Mouse (Mus musculus): ENCODE results near the gene Timp3. TPM values are rescaled to one million over a fixed set of nuclear protein-coding genes. Genes with fewer than 3 reads are reported as not detected.

Timp3 gene
- polyA plus RNA-seq (2015; fragmentation: Nextera tagmentation; extraction: Ambion mirVana) = 8.4 and 10.0 TPM in 2 replicates

- Histone ChIP-seq H3K9me3 (replicated peaks) (no peaks in the 10 kb centered on the region), H3K27me3 (peaks cover 60% of the 10 kb centered on the region), H3K4me1 (replicated peaks) (peaks cover 39% of the 10 kb centered on the region), H3K4me3 (replicated peaks) (peak within 1 kb of the TSS; percentile 52), H3K4me2 (peak within 1 kb of the TSS; percentile 75), H3K27ac (no peak within 1 kb of the TSS), H3K36me3 (no peaks in the 10 kb centered on the region), H3K9ac (peak within 1 kb of the TSS; percentile 49)
- no peak for DNase-seq
- peak; percentile 55 for ATAC-seq (ENCODE audit: low read depth)
- 2% methylated on average over 56 of the region's 65 CpGs for WGBS (ENCODE audit: insufficient replicate concordance)
Measured at GRCm38 (mm10) chr10:86300293-86301116, at the start of gene Timp3. Gene Timp3, plus strand, starts transcription at chr10:86300372.

GRCm38 (mm10) chr10:86256221-86256620 lies 44.0 kb upstream of the Timp3 start:
- Histone ChIP-seq H3K27me3 (no peaks in the 10 kb centered on the region), H3K9ac (no peak overlapping the region), H3K27ac (no peak overlapping the region), H3K36me3 (no peaks in the 10 kb centered on the region), H3K9me3 (replicated peaks) (no peaks in the 10 kb centered on the region), H3K4me3 (replicated peaks) (no peak overlapping the region), H3K4me1 (replicated peaks) (no peaks in the 10 kb centered on the region), H3K4me2 (no peak overlapping the region)
- DNase-seq = no peak
- ATAC-seq (ENCODE audit: low read depth) = no peak
- 43% methylated on average over 4 of the region's 4 CpGs for WGBS (ENCODE audit: insufficient replicate concordance)

GRCm38 (mm10) chr10:86257045-86257444 lies 43.1 kb upstream of the Timp3 start:
- Histone ChIP-seq H3K36me3 (no peaks in the 10 kb centered on the region), H3K27ac (no peak overlapping the region), H3K4me3 (replicated peaks) (no peak overlapping the region), H3K27me3 (no peaks in the 10 kb centered on the region), H3K9ac (no peak overlapping the region), H3K9me3 (replicated peaks) (no peaks in the 10 kb centered on the region), H3K4me2 (no peak overlapping the region), H3K4me1 (replicated peaks) (no peaks in the 10 kb centered on the region)
- ATAC-seq (ENCODE audit: low read depth) = no peak
- no peak for DNase-seq
- 57% methylated on average over 3 of the region's 3 CpGs for WGBS (ENCODE audit: insufficient replicate concordance)

GRCm38 (mm10) chr10:86258046-86258445 lies 42.1 kb upstream of the Timp3 start:
- no peak overlapping the region for H3K4me2 ChIP-seq
- H3K4me3 ChIP-seq (replicated peaks) = no peak overlapping the region
- H3K27me3 ChIP-seq = no peaks in the 10 kb centered on the region

GRCm38 (mm10) chr10:86258992-86259391 lies 41.2 kb upstream of the Timp3 start:
- Histone ChIP-seq H3K36me3 (no peaks in the 10 kb centered on the region), H3K9ac (no peak overlapping the region), H3K27ac (no peak overlapping the region), H3K27me3 (no peaks in the 10 kb centered on the region), H3K4me1 (replicated peaks) (no peaks in the 10 kb centered on the region), H3K9me3 (replicated peaks) (no peaks in the 10 kb centered on the region), H3K4me3 (replicated peaks) (no peak overlapping the region), H3K4me2 (no peak overlapping the region)
- WGBS (ENCODE audit: insufficient replicate concordance) = 67% methylated on average over 3 of the region's 3 CpGs
- ATAC-seq (ENCODE audit: low read depth) = no peak
- DNase-seq = no peak

More at GRCm38 (mm10) chr10:86258046-86258445, 42.1 kb upstream of the Timp3 start:
- Histone ChIP-seq H3K9me3 (replicated peaks) (no peaks in the 10 kb centered on the region), H3K9ac (no peak overlapping the region), H3K27ac (no peak overlapping the region), H3K4me1 (replicated peaks) (no peaks in the 10 kb centered on the region), H3K36me3 (no peaks in the 10 kb centered on the region)
- WGBS (ENCODE audit: insufficient replicate concordance) = 59% methylated on average over 4 of the region's 4 CpGs
- DNase-seq (no peak), ATAC-seq (ENCODE audit: low read depth) (no peak)

- no peak for DNase-seq
- H3K27ac ChIP-seq = no peak overlapping the region
- H3K36me3 ChIP-seq = no peaks in the 10 kb centered on the region
- H3K4me3 ChIP-seq (replicated peaks) = no peak overlapping the region
- no peaks in the 10 kb centered on the region for H3K27me3 ChIP-seq
- no peak overlapping the region for H3K4me2 ChIP-seq
- no peak overlapping the region for H3K9ac ChIP-seq
- no peaks in the 10 kb centered on the region for H3K4me1 ChIP-seq (replicated peaks)
- no peaks in the 10 kb centered on the region for H3K9me3 ChIP-seq (replicated peaks)
- WGBS (ENCODE audit: insufficient replicate concordance) = 61% methylated on average over 2 of the region's 2 CpGs
- ATAC-seq (ENCODE audit: low read depth) = no peak
Measured at GRCm38 (mm10) chr10:86261725-86262124, 38.4 kb upstream of the Timp3 start.

GRCm38 (mm10) chr10:86264618-86265017 lies 35.6 kb upstream of the Timp3 start:
- ATAC-seq (ENCODE audit: low read depth) (no peak), DNase-seq (no peak)
- 57% methylated on average over 9 of the region's 9 CpGs for WGBS (ENCODE audit: insufficient replicate concordance)
- Histone ChIP-seq H3K36me3 (no peaks in the 10 kb centered on the region), H3K4me3 (replicated peaks) (no peak overlapping the region), H3K4me2 (no peak overlapping the region), H3K9me3 (replicated peaks) (no peaks in the 10 kb centered on the region), H3K9ac (no peak overlapping the region), H3K4me1 (replicated peaks) (no peaks in the 10 kb centered on the region), H3K27ac (no peak overlapping the region), H3K27me3 (no peaks in the 10 kb centered on the region)

- H3K27ac ChIP-seq = no peak overlapping the region
- no peak for DNase-seq
- WGBS (ENCODE audit: insufficient replicate concordance) = 36% methylated on average over 3 of the region's 3 CpGs
Measured at GRCm38 (mm10) chr10:86270254-86270653, 29.9 kb upstream of the Timp3 start.

GRCm38 (mm10) chr10:86272826-86273225 lies 27.3 kb upstream of the Timp3 start:
- Histone ChIP-seq H3K36me3 (no peaks in the 10 kb centered on the region), H3K4me2 (no peak overlapping the region), H3K9me3 (replicated peaks) (no peaks in the 10 kb centered on the region), H3K4me1 (replicated peaks) (no peaks in the 10 kb centered on the region), H3K27ac (no peak overlapping the region), H3K27me3 (no peaks in the 10 kb centered on the region), H3K4me3 (replicated peaks) (no peak overlapping the region), H3K9ac (no peak overlapping the region)
- no peak for ATAC-seq (ENCODE audit: low read depth)
- no peak for DNase-seq
- WGBS (ENCODE audit: insufficient replicate concordance) = 69% methylated on average over 3 of the region's 3 CpGs

More at GRCm38 (mm10) chr10:86270254-86270653, 29.9 kb upstream of the Timp3 start:
- Histone ChIP-seq H3K27me3 (no peaks in the 10 kb centered on the region), H3K36me3 (no peaks in the 10 kb centered on the region), H3K9me3 (replicated peaks) (no peaks in the 10 kb centered on the region), H3K9ac (no peak overlapping the region), H3K4me2 (no peak overlapping the region), H3K4me1 (replicated peaks) (no peaks in the 10 kb centered on the region), H3K4me3 (replicated peaks) (no peak overlapping the region)
- ATAC-seq (ENCODE audit: low read depth) = no peak

- no peak for DNase-seq
- H3K9ac ChIP-seq = no peak overlapping the region
- 0 out of 2 replicates have a peak, but pooled peaks have one; percentile 58 for ATAC-seq (ENCODE audit: low read depth)
- H3K4me1 ChIP-seq (replicated peaks) = no peaks in the 10 kb centered on the region
- no peak overlapping the region for H3K4me3 ChIP-seq (replicated peaks)
- no peak overlapping the region for H3K4me2 ChIP-seq
- 17% methylated on average over 19 of the region's 19 CpGs for WGBS (ENCODE audit: insufficient replicate concordance)
- H3K27me3 ChIP-seq = no peaks in the 10 kb centered on the region
- no peaks in the 10 kb centered on the region for H3K9me3 ChIP-seq (replicated peaks)
- H3K36me3 ChIP-seq = no peaks in the 10 kb centered on the region
- no peak overlapping the region; the same call in 1 of the 2 replicates for H3K27ac ChIP-seq
Measured at GRCm38 (mm10) chr10:86273410-86274191, 26.6 kb upstream of the Timp3 start.

- no peak overlapping the region for H3K4me2 ChIP-seq
- no peak overlapping the region for H3K9ac ChIP-seq
- ATAC-seq (ENCODE audit: low read depth) (no peak), DNase-seq (no peak)
- H3K27ac ChIP-seq = no peak overlapping the region
- no peaks in the 10 kb centered on the region for H3K27me3 ChIP-seq
- H3K36me3 ChIP-seq = no peaks in the 10 kb centered on the region
- no peaks in the 10 kb centered on the region for H3K4me1 ChIP-seq (replicated peaks)
- no peaks in the 10 kb centered on the region for H3K9me3 ChIP-seq (replicated peaks)
- WGBS (ENCODE audit: insufficient replicate concordance) = 65% methylated on average over 5 of the region's 5 CpGs
- no peak overlapping the region for H3K4me3 ChIP-seq (replicated peaks)
Measured at GRCm38 (mm10) chr10:86275585-86275984, 24.6 kb upstream of the Timp3 start.

Measured in liver, embryonic 13.5 days (tissue).